Mouse (Mus musculus) stomach, postnatal 0 days (tissue): ENCODE results near the gene Eci2. TPM values are rescaled to one million over a fixed set of nuclear protein-coding genes. Genes with fewer than 3 reads are reported as not detected.
"Not testable (repeated sequence)": the region's sequence is repeated elsewhere in the genome, so short reads cannot be mapped to it uniquely, and the experiment has no call there.

Source experiments
- ATAC-seq: fragments of 200-750 bp; cut with Nextera tagmentation; 2 replicates; pipeline ENCODE4 v1.8.0; 2017; ENCODE audit not compliant: low FRiP score, low TSS enrichment
- DNase-seq: peaks from one replicate; pipeline ENCODE4 v3.0.0-alpha.2; 2016; ENCODE audit warnings: low spot score
- H3K27ac ChIP-seq: fragments of 300-500 bp; sonication (generic); replicated peaks from 2 replicates; pipeline ENCODE4 v1.5.1; 2014; ENCODE audit warnings: mild to moderate bottlenecking, control low read depth
- H3K27me3 ChIP-seq: fragments of 300-500 bp; sonication (generic); 2 replicates; pipeline ENCODE4 v1.6.1; 2014; ENCODE audit warnings: low read length; ENCODE audit not compliant: control insufficient read depth, insufficient read depth
- H3K36me3 ChIP-seq: fragments of 300-500 bp; sonication (generic); 2 replicates; pipeline ENCODE4 v1.6.1; 2014; ENCODE audit warnings: low read length, mixed read lengths; ENCODE audit not compliant: control insufficient read depth, insufficient read depth
- H3K4me1 ChIP-seq: fragments of 300-500 bp; sonication (generic); replicated peaks from 2 replicates; pipeline ENCODE4 v1.6.1; 2014; ENCODE audit warnings: antibody characterized with exemption; ENCODE audit not compliant: control insufficient read depth, insufficient read depth
- H3K4me2 ChIP-seq: fragments of 300-500 bp; sonication (generic); replicated peaks from 2 replicates; pipeline ENCODE4 v1.6.1; 2014; ENCODE audit warnings: low read depth, mild to moderate bottlenecking, control low read depth, moderate library complexity
- H3K4me3 ChIP-seq: fragments of 300-500 bp; sonication (generic); 2 replicates; pipeline ENCODE4 v1.5.1; 2014; ENCODE audit warnings: low read depth, low read length, control low read depth
- H3K9ac ChIP-seq: fragments of 300-500 bp; sonication (generic); 2 replicates; pipeline ENCODE4 v1.6.1; 2014; ENCODE audit warnings: mild to moderate bottlenecking, low read length, control low read depth, mixed read lengths
- H3K9me3 ChIP-seq: fragments of 300-500 bp; sonication (generic); 2 replicates; pipeline ENCODE4 v1.6.1; 2016; ENCODE audit warnings: low read length; ENCODE audit not compliant: control insufficient read depth
- CTCF ChIP-seq: IDR thresholded peaks from 2 replicates; pipeline ENCODE4 v1.5.1; 2016; ENCODE audit warnings: antibody characterized with exemption, low read depth, mild to moderate bottlenecking, moderate library complexity
- EP300 ChIP-seq: optimal IDR thresholded peaks from 2 replicates; pipeline ENCODE3; 2016; ENCODE audit warnings: antibody characterized with exemption
- WGBS: fragments of 180-500 bp; shearing (Covaris S2); extraction: QIAGEN DNeasy Blood & Tissue Kit; methylation state at CpG from one replicate; pipeline ENCODE4 v1.1.7; 2014; 5-methylcytosine and 5-hydroxymethylcytosine counted together
- polyA plus RNA-seq: library from polyadenylated mRNA; unstranded; fragments of >200 nt; fragmentation: Nextera tagmentation; extraction: Ambion mirVana; gene quantifications from 2 replicates; pipeline ENCODE4 v1.2.1, GENCODE M21; 2015

Gene Eci2
- polyA plus RNA-seq, 1 experiment from 2014 or later: 163 TPM

DNA sequence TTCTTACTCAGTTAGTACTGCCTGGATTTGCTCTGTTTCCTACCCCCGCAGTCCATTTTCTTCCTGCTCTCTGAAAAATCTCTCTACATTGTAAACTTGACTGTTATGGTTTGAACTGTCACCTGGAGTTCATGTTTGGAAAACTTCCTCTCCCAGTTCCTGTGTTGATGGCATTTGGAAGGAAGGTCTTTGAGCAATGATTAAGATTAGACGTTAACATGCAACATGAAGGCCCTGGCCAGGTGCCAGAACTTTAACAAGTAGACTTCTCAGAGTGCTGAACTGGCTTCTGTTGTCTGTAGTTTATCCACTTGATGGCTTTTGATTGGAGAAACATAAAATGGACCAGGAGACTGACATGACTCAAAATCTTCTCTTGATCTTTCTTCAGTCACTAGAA is 31.0 kb downstream of the Eci2 start:
- Histone ChIP-seq H3K36me3 (no peaks in the 10 kb centered on the region), H3K9ac (no peak overlapping the region), H3K27ac (no peak overlapping the region), H3K4me3 (no peak overlapping the region), H3K4me1 (0 out of 2 replicates have a peak, but pooled peaks cover 2% of the 10 kb centered on the region), H3K9me3 (no peaks in the 10 kb centered on the region), H3K4me2 (no peak overlapping the region), H3K27me3 (no peaks in the 10 kb centered on the region)
- WGBS: 40% methylated on average over 2 of the region's 2 CpGs
- TF ChIP-seq EP300: no peak
- TF ChIP-seq CTCF: no peak
- ATAC-seq (no peak), DNase-seq (no peak)

DNA sequence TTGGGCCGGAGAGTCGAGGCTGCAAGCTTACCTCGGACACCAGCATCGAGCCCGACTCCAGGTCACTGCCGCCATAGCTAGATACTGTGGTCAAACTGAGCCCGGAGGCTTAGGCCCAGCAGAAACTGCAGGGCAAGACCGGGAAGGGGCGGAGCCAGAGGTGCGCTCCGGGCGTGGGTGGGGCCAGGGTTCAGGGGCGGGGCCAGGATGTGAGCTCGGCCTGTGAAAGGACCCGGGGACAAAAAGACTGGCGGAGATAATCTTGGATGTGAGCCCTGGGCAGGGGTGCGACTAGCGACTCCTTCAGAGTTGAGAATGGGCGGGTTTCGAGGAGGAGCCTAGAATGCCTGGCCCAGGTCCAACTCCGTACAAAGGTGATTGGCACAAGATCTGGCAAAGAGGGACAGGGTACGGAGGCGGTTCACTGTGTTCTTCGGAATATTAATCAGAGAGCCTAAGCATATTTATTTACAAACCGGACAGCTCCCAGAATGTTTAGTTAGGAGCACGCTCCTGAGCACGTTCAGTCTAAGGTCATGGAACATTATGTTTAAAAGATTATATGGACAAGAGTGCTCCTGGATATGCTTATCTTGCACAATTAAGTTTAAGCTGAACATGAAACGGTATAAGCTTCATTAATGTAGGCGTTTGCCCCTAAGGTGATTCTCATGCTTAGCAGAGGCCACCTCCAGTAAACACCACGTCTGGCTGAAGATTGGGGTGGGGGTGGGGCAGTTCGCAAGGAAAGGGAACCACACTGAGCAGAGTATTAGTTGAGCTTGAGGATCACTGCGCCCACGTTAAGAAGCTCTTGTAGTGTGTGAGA is 32.7 kb downstream of the Eci2 start:
- no peak; the same call in 1 of the 2 replicates for TF ChIP-seq CTCF
- TF ChIP-seq EP300: peak; percentile 85
- Histone ChIP-seq H3K27ac (peak overlapping the region; percentile 94), H3K4me1 (0 out of 2 replicates have a peak, but pooled peaks cover 2% of the 10 kb centered on the region), H3K4me3 (peak overlapping the region; percentile 65), H3K36me3 (no peaks in the 10 kb centered on the region), H3K4me2 (peak overlapping the region; percentile 54), H3K9me3 (no peaks in the 10 kb centered on the region), H3K9ac (peak overlapping the region; percentile 86), H3K27me3 (no peaks in the 10 kb centered on the region)
- DNase-seq (peak; percentile 98), ATAC-seq (peak; percentile 97)
- WGBS: 1% methylated on average over 33 of the region's 33 CpGs

- H3K9me3 ChIP-seq: no peaks in the 10 kb centered on the region
Measured at GRCm38 (mm10) chr13:34993595-34993982, 33.3 kb downstream of the Eci2 start.

GRCm38 (mm10) chr13:34993085-34993484 is 33.8 kb downstream of the Eci2 start:
- H3K9me3 ChIP-seq: no peaks in the 10 kb centered on the region
- H3K4me1 ChIP-seq: 0 out of 2 replicates have a peak, but pooled peaks cover 2% of the 10 kb centered on the region
- H3K9ac ChIP-seq: peak overlapping the region; percentile 9; the same call in 1 of the 2 replicates
- no peak for DNase-seq
- no peak for ATAC-seq
- TF ChIP-seq CTCF: no peak
- TF ChIP-seq EP300: no peak
- H3K27me3 ChIP-seq: no peaks in the 10 kb centered on the region
- H3K4me2 ChIP-seq: peak overlapping the region; percentile 54
- peaks cover 1% of the 10 kb centered on the region; the same call in 1 of the 2 replicates for H3K36me3 ChIP-seq
- 65% methylated on average over 4 of the region's 4 CpGs for WGBS
- peak overlapping the region; percentile 65 for H3K4me3 ChIP-seq
- H3K27ac ChIP-seq: no peak overlapping the region; the same call in 1 of the 2 replicates

More at GRCm38 (mm10) chr13:34993595-34993982, 33.3 kb downstream of the Eci2 start:
- TF ChIP-seq CTCF (no peak), EP300 (no peak)
- peak overlapping the region; percentile 54 for H3K4me2 ChIP-seq
- peak overlapping the region; percentile 86 for H3K9ac ChIP-seq
- H3K36me3 ChIP-seq: no peaks in the 10 kb centered on the region
- H3K4me1 ChIP-seq: 0 out of 2 replicates have a peak, but pooled peaks cover 2% of the 10 kb centered on the region
- peak; percentile 46 for ATAC-seq
- H3K27me3 ChIP-seq: no peaks in the 10 kb centered on the region
- 0% methylated on average over 22 of the region's 22 CpGs for WGBS
- H3K27ac ChIP-seq: peak overlapping the region; percentile 94
- H3K4me3 ChIP-seq: peak overlapping the region; percentile 65
- DNase-seq: no peak

GRCm38 (mm10) chr13:34991581-34992273 is 35.2 kb downstream of the Eci2 start:
- Histone ChIP-seq H3K27ac (no peak overlapping the region), H3K9me3 (no peaks in the 10 kb centered on the region), H3K4me2 (no peak overlapping the region), H3K27me3 (no peaks in the 10 kb centered on the region), H3K36me3 (peaks cover 8% of the 10 kb centered on the region), H3K9ac (no peak overlapping the region), H3K4me3 (no peak overlapping the region), H3K4me1 (0 out of 2 replicates have a peak, but pooled peaks cover 2% of the 10 kb centered on the region)
- no peak for DNase-seq
- TF ChIP-seq EP300: no peak
- TF ChIP-seq CTCF: no peak
- 65% methylated on average over 4 of the region's 4 CpGs for WGBS
- no peak for ATAC-seq

DNA sequence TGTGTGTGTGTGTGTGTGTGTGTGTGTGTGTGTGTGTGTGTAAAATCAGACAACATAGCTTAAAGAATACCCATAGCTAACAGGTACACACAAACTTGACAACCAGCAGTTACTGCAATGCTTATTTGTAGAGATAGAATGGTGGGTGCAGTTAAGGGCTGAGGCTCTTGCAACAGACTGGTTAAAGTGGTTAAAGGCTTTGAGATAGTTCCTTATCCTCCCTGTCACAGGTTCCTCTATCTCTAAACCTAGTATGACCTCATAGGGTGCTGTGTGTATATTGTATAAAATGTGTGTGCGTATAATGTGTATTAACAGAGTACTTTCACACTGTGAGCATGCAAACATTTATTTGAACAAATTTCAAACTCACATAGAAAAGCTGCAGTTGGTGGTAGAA is 43.4 kb downstream of the Eci2 start:
- DNase-seq, ATAC-seq, H3K4me1 ChIP-seq, H3K4me2 ChIP-seq, H3K27ac ChIP-seq, H3K4me3 ChIP-seq, H3K9ac ChIP-seq, H3K27me3 ChIP-seq, H3K9me3 ChIP-seq: not testable (repeated sequence)
- WGBS: 93% methylated on average over 1 of the region's 1 CpGs
- H3K36me3 ChIP-seq: peaks cover 34% of the 10 kb centered on the region

DNA sequence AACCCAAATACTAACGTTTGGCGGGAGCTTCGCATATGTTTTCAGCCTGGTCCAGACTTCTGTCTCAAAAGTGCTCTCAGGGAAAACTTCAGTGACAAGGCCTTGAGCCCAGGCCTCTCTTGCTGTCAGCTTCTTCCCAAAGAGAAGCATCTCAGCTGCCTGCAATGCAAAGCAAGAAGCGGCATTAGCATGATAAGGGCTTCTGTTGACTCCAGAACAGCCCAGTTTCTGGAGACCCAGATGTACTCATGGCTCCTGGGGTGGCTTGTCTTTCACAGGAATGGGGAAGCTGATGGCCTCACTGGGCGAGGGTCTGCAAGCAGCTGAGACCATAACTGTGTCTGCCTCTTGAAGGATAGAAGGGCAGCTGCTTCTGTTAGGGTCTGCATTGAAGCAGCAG is 48.3 kb downstream of the Eci2 start:
- ATAC-seq, DNase-seq, H3K4me3 ChIP-seq, H3K27me3 ChIP-seq, H3K9me3 ChIP-seq, H3K9ac ChIP-seq, H3K4me1 ChIP-seq, H3K4me2 ChIP-seq, H3K27ac ChIP-seq: not testable (repeated sequence)
- WGBS: 78% methylated on average over 5 of the region's 5 CpGs
- H3K36me3 ChIP-seq: peaks cover 34% of the 10 kb centered on the region
